Mouse (Mus musculus) CH12.LX (cell line): ENCODE measurements around the gene Zscan25. TPM values are rescaled to one million over a fixed set of nuclear protein-coding genes. Genes with fewer than 3 reads are reported as not detected.
"Not testable (repeated sequence)": the region's sequence is repeated elsewhere in the genome, so short reads cannot be mapped to it uniquely, and the experiment has no call there.

ENCODE experiments used
- DNase-seq: peaks from one replicate; pipeline ENCODE4 v3.0.0-alpha.2; 2013; ENCODE audit errors: extremely low read depth
- H3K27ac ChIP-seq: 2 replicates; pipeline ENCODE4 v1.5.1; 2012; ENCODE audit warnings: low read depth, mild to moderate bottlenecking, control low read depth, moderate library complexity; ENCODE audit not compliant: insufficient read depth
- H3K27me3 ChIP-seq: replicated peaks from 2 replicates; pipeline ENCODE3; 2012; ENCODE audit warnings: inconsistent platforms
- H3K36me3 ChIP-seq, 2 experiments: replicated peaks in 1 of 2; 2 replicates each; pipeline versions ENCODE3 to v1.6.1; 2012; ENCODE audit warnings: inconsistent platforms in 1 of 2, low read length in 1 of 2, mild to moderate bottlenecking in 1 of 2, mixed read lengths in 1 of 2, moderate library complexity in 1 of 2; ENCODE audit not compliant: control insufficient read depth in 1 of 2, insufficient read depth in 1 of 2
- H3K4me1 ChIP-seq, 2 experiments: 2 replicates each; pipeline ENCODE4 v1.6.1; 2012; ENCODE audit warnings: inconsistent platforms in 1 of 2, moderate library complexity in 1 of 2; ENCODE audit not compliant: insufficient read depth in 2 of 2, control insufficient read depth in 1 of 2
- H3K4me2 ChIP-seq: 2 replicates; pipeline ENCODE4 v1.6.1; 2012; ENCODE audit warnings: low read depth, mild to moderate bottlenecking, control low read depth; ENCODE audit not compliant: poor library complexity, insufficient read depth, severe bottlenecking
- H3K4me3 ChIP-seq, 3 experiments: fragments of 150-350 bp in 1 of 3; sonication (generic) in 1 of 3; replicated peaks in 1 of 3; 2 replicates each; pipeline versions ENCODE3 to v1.5.1; 2011 to 2012; ENCODE audit warnings: low read depth in 2 of 3, low read length in 2 of 3, mild to moderate bottlenecking in 2 of 3, moderate library complexity in 2 of 3, control low read depth in 1 of 3, improper control_type of control experiment in 1 of 3, inconsistent platforms in 1 of 3, mixed read lengths in 1 of 3; ENCODE audit not compliant: poor library complexity in 1 of 3
- H3K79me2 ChIP-seq: replicated peaks from 2 replicates; pipeline ENCODE4 v1.6.1; 2012; ENCODE audit warnings: mild to moderate bottlenecking, moderate library complexity; ENCODE audit not compliant: control insufficient read depth, poor library complexity, insufficient read depth, severe bottlenecking; ENCODE audit errors: extremely low read depth
- H3K9ac ChIP-seq: 2 replicates; pipeline ENCODE4 v1.6.1; 2012; ENCODE audit warnings: low read depth, mild to moderate bottlenecking, control low read depth, moderate library complexity; ENCODE audit not compliant: insufficient read depth
- H3K9me3 ChIP-seq: replicated peaks from 2 replicates; pipeline ENCODE3; 2012; ENCODE audit warnings: low read length, inconsistent platforms, mixed read lengths
- BHLHE40 ChIP-seq: IDR thresholded peaks from 2 replicates; pipeline ENCODE4 v1.6.1; 2011; ENCODE audit warnings: mild to moderate bottlenecking, low read depth, low read length, improper control_type of control experiment
- CHD1 ChIP-seq: IDR thresholded peaks from 2 replicates; pipeline ENCODE4 v1.6.1; 2012; ENCODE audit warnings: low read depth, low read length, improper control_type of control experiment, inconsistent platforms
- CTCF ChIP-seq, 2 experiments: IDR thresholded peaks in 1 of 2; conservative IDR thresholded peaks in 1 of 2; 2 replicates each; pipeline ENCODE4 v1.5.1; 2011 to 2012; ENCODE audit warnings: low read depth in 2 of 2, low read length in 2 of 2, improper control_type of control experiment in 1 of 2, inconsistent platforms in 1 of 2, mild to moderate bottlenecking in 1 of 2, moderate library complexity in 1 of 2
- E2F4 ChIP-seq: IDR thresholded peaks from 2 replicates; pipeline ENCODE4 v1.6.1; 2011; ENCODE audit warnings: low read depth, low read length, improper control_type of control experiment; ENCODE audit not compliant: insufficient replicate concordance
- ELF1 ChIP-seq: IDR thresholded peaks from 2 replicates; pipeline ENCODE4 v1.6.1; 2014; ENCODE audit warnings: low read depth, mild to moderate bottlenecking, inconsistent platforms, low read length, improper control_type of control experiment
- GABPA ChIP-seq: IDR thresholded peaks from 2 replicates; pipeline ENCODE4 v1.6.1; 2012; ENCODE audit warnings: low read depth, low read length, improper control_type of control experiment, inconsistent platforms; ENCODE audit not compliant: insufficient replicate concordance
- HCFC1 ChIP-seq: IDR thresholded peaks from 2 replicates; pipeline ENCODE4 v1.6.1; 2012; ENCODE audit warnings: low read depth, mild to moderate bottlenecking, inconsistent platforms, low read length, improper control_type of control experiment
- IRF4 ChIP-seq: IDR thresholded peaks from 2 replicates; pipeline ENCODE4 v1.6.1; 2014; ENCODE audit warnings: low read depth, mild to moderate bottlenecking, inconsistent platforms, low read length, improper control_type of control experiment
- JUN ChIP-seq: IDR thresholded peaks from 2 replicates; pipeline ENCODE4 v1.6.1; 2011; ENCODE audit warnings: low read depth, mild to moderate bottlenecking, low read length, improper control_type of control experiment, moderate library complexity; ENCODE audit not compliant: insufficient read depth
- JUND ChIP-seq: conservative IDR thresholded peaks from 2 replicates; pipeline ENCODE4 v1.6.1; 2011; ENCODE audit warnings: low read depth, low read length, improper control_type of control experiment
- KAT2A ChIP-seq: IDR thresholded peaks from 2 replicates; pipeline ENCODE4 v1.6.1; 2012; ENCODE audit warnings: low read length, improper control_type of control experiment, inconsistent platforms; ENCODE audit not compliant: insufficient replicate concordance
- MAFK ChIP-seq: IDR thresholded peaks from 2 replicates; pipeline ENCODE4 v1.6.1; 2011; ENCODE audit warnings: low read length, improper control_type of control experiment; ENCODE audit not compliant: insufficient replicate concordance
- MAX ChIP-seq: IDR thresholded peaks from 2 replicates; pipeline ENCODE4 v1.6.1; 2011; ENCODE audit warnings: low read length, improper control_type of control experiment
- MEF2A ChIP-seq: IDR thresholded peaks from 2 replicates; pipeline ENCODE4 v1.6.1; 2014; ENCODE audit warnings: low read depth, mild to moderate bottlenecking, inconsistent platforms, low read length, improper control_type of control experiment, borderline replicate concordance
- MYC ChIP-seq: IDR thresholded peaks from 2 replicates; pipeline ENCODE4 v1.6.1; 2011; ENCODE audit warnings: low read depth, mild to moderate bottlenecking, improper control_type of control experiment, low read length
- POLR2A ChIP-seq: IDR thresholded peaks from 2 replicates; pipeline ENCODE4 v1.6.1; 2011; ENCODE audit warnings: low read depth, mild to moderate bottlenecking, improper control_type of control experiment, low read length
- POLR2AphosphoS2 ChIP-seq: IDR thresholded peaks from 2 replicates; pipeline ENCODE4 v1.6.1; 2011; ENCODE audit warnings: low read depth, low read length, improper control_type of control experiment
- SMC3 ChIP-seq: IDR thresholded peaks from 2 replicates; pipeline ENCODE4 v1.6.1; 2011; ENCODE audit warnings: low read depth, low read length, improper control_type of control experiment
- TBP ChIP-seq: conservative IDR thresholded peaks from 2 replicates; pipeline ENCODE4 v1.6.1; 2011; ENCODE audit warnings: low read depth, low read length, improper control_type of control experiment
- TCF12 ChIP-seq: IDR thresholded peaks from 2 replicates; pipeline ENCODE4 v1.6.1; 2014; ENCODE audit warnings: low read depth, mild to moderate bottlenecking, inconsistent platforms, low read length, improper control_type of control experiment
- USF1 ChIP-seq: IDR thresholded peaks from 2 replicates; pipeline ENCODE4 v1.6.1; 2014; ENCODE audit warnings: low read depth, mild to moderate bottlenecking, inconsistent platforms, low read length, improper control_type of control experiment
- USF2 ChIP-seq: conservative IDR thresholded peaks from 2 replicates; pipeline ENCODE4 v1.6.1; 2011; ENCODE audit warnings: low read depth, low read length, improper control_type of control experiment
- ZC3H11A ChIP-seq: IDR thresholded peaks from 2 replicates; pipeline ENCODE4 v1.6.1; 2012; ENCODE audit warnings: low read depth, mild to moderate bottlenecking, inconsistent platforms, low read length, improper control_type of control experiment
- ZKSCAN1 ChIP-seq: IDR thresholded peaks from 2 replicates; pipeline ENCODE4 v1.6.1; 2012; ENCODE audit warnings: low read depth, inconsistent platforms, low read length, improper control_type of control experiment, borderline replicate concordance
- ZMIZ1 ChIP-seq: IDR thresholded peaks from 2 replicates; pipeline ENCODE4 v1.6.1; 2012; ENCODE audit warnings: low read depth, mild to moderate bottlenecking, inconsistent platforms, low read length, improper control_type of control experiment
- dilution Hi-C: fragments of 300-500 bp; cut with MboI; formaldehyde crosslinking; loops from 2 replicates; pipeline ENCODE4 v1.14.3; 2020; ENCODE audit warnings: low sequenced_read_pairs; ENCODE audit not compliant: extremely low pct_unique_long_range_greater_than_20kb, extremely low pct_ligation_motif_present
- in situ Hi-C: fragments of 300-500 bp; cut with MboI; formaldehyde crosslinking; loops from 3 replicates; pipeline ENCODE4 v1.14.3; 2019; ENCODE audit warnings: low sequenced_read_pairs, low pct_ligation_motif_present, low pct_unique_long_range_greater_than_20kb, mixed read lengths
- polyA plus RNA-seq: library from polyadenylated mRNA; unstranded; fragments of >175 nt; gene quantifications from 2 replicates; pipeline ENCODE4 v1.2.1, GENCODE M21; 2012; ENCODE audit warnings: low read depth; ENCODE audit not compliant: insufficient read length
- total RNA-seq, 2 experiments: library from RNA; depleted of rRNA; stranded (reverse); fragments of 300-350 nt in 1 of 2; fragments of >200 nt in 1 of 2; gene quantifications; 2 replicates each; pipeline ENCODE4 v1.2.3; 2012 to 2014

The Zscan25 gene
- total and polyA plus RNA-seq, 3 experiments = 9.8 to 19.5 (median 13.5) TPM

- H3K79me2 ChIP-seq = no peaks in the 10 kb centered on the region
- in situ Hi-C loops (no loop called here), dilution Hi-C loops (no loop called here)
- H3K27me3 ChIP-seq = no peaks in the 10 kb centered on the region
- DNase-seq = no peak
- no peak for TF ChIP-seq TBP
- TF ChIP-seq ZMIZ1 = no peak
- TF ChIP-seq BHLHE40 = no peak
- TF ChIP-seq CTCF (conservative IDR thresholded peaks at IDR 0.05 in 1 of 2, IDR thresholded peaks at IDR 0.05 in 1 of 2; ENCODE audit: low read depth in 2 of 2, low read length in 2 of 2) = no peak
- no peak for TF ChIP-seq CHD1
- no peak for TF ChIP-seq POLR2AphosphoS2
- no peak for TF ChIP-seq TCF12
- no peak for TF ChIP-seq JUN
- no peak for TF ChIP-seq JUND
- TF ChIP-seq GABPA = no peak
- TF ChIP-seq USF2 = no peak
- TF ChIP-seq POLR2A = no peak
- no peak for TF ChIP-seq MAX
- TF ChIP-seq HCFC1 = no peak
- no peak for TF ChIP-seq MYC
- no peak for TF ChIP-seq SMC3
- H3K27ac ChIP-seq = no peak overlapping the region
- no peak overlapping the region for H3K9ac ChIP-seq
- H3K36me3 ChIP-seq = no peaks in the 10 kb centered on the region
- no peaks in the 10 kb centered on the region for H3K9me3 ChIP-seq
- H3K4me2 ChIP-seq = no peak overlapping the region
- H3K4me1 ChIP-seq = no peaks in the 10 kb centered on the region
- no peak overlapping the region for H3K4me3 ChIP-seq
Observed at GRCm38 (mm10) chr5:145300469-145300868, 20.2 kb downstream of the Zscan25 start.

DNA sequence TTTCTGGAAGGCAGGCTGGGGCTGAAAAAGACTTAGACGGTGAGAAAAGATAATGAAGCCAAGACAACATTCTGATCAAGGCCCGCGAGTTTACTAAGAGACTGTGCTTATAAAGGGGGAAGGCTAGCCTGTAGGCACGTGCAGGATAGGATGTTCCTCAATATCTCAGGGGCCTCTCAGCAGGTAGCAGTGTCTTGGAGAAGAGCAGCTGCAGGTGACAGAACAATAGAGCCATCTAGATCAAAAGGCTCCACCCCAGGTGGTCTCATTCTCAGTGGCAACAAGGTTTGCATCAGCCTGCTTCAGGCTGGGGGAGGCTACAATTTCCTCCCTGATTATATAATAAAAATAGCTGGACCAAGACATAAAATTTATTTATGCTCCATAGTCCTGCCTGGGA lies 21.5 kb downstream of the Zscan25 start:
- H3K79me2 ChIP-seq, in situ Hi-C loops, DNase-seq, H3K9ac ChIP-seq, H3K27ac ChIP-seq, H3K36me3 ChIP-seq, dilution Hi-C loops, H3K4me3 ChIP-seq, H3K4me2 ChIP-seq, H3K27me3 ChIP-seq, H3K9me3 ChIP-seq, H3K4me1 ChIP-seq: not testable (repeated sequence)

DNA sequence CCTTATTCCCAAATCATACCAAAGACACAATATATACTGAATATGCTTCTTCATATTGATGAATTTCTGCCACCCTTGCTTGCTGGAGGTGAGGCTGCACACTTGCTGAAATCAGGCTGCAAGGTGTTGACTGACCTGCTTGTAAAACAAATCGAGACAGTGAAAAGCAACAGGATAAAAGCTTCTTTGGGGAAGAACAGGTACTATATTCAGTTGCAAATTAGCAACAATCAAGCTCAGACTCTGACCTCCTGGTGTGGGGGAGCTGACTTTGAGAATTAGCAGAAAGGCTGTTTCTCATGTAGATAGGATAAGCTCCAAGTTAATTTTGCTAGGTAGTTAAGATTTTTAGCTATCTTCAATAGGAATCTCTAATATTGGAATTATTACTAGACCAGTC lies 22.1 kb downstream of the Zscan25 start:
- no peak for DNase-seq
- H3K4me3 ChIP-seq = no peak overlapping the region
- H3K27ac ChIP-seq = no peak overlapping the region
- H3K4me2 ChIP-seq = no peak overlapping the region
- TF ChIP-seq USF2 (no peak), TBP (no peak), IRF4 (no peak), HCFC1 (no peak), TCF12 (no peak), ZC3H11A (no peak), USF1 (no peak), ZKSCAN1 (no peak), E2F4 (no peak), ELF1 (no peak), MEF2A (no peak), KAT2A (no peak), JUND (no peak), MAFK (no peak)
- H3K36me3 ChIP-seq = no peaks in the 10 kb centered on the region
- dilution Hi-C loops = no loop called here
- no peaks in the 10 kb centered on the region for H3K9me3 ChIP-seq
- H3K79me2 ChIP-seq = no peaks in the 10 kb centered on the region
- in situ Hi-C loops = no loop called here
- no peaks in the 10 kb centered on the region for H3K4me1 ChIP-seq
- H3K27me3 ChIP-seq = no peaks in the 10 kb centered on the region
- no peak overlapping the region for H3K9ac ChIP-seq
